Mouse (Mus musculus) embryonic facial prominence, embryonic 12.5 days (tissue): Measurements from ENCODE around the gene Tmem208. TPM values are rescaled to one million over a fixed set of nuclear protein-coding genes. Genes with fewer than 3 reads are reported as not detected.

Source experiments
- ATAC-seq: fragments of 200-750 bp; cut with Nextera tagmentation; 2 replicates; pipeline ENCODE4 v1.8.0; 2017; ENCODE audit not compliant: insufficient number of reproducible peaks, insufficient read depth, low FRiP score, low TSS enrichment
- H3K27ac ChIP-seq: fragments of 300-500 bp; sonication (generic); 2 replicates; pipeline ENCODE4 v1.5.1; 2016; ENCODE audit warnings: mild to moderate bottlenecking
- H3K27me3 ChIP-seq: fragments of 300-500 bp; sonication (generic); 2 replicates; pipeline ENCODE4 v1.6.1; 2016; ENCODE audit warnings: mild to moderate bottlenecking, moderate library complexity
- H3K36me3 ChIP-seq: fragments of 300-500 bp; sonication (generic); 2 replicates; pipeline ENCODE4 v1.6.1; 2016; ENCODE audit warnings: mild to moderate bottlenecking
- H3K4me1 ChIP-seq: fragments of 300-500 bp; sonication (generic); 2 replicates; pipeline ENCODE4 v1.6.1; 2016
- H3K4me2 ChIP-seq: fragments of 300-500 bp; sonication (generic); replicated peaks from 2 replicates; pipeline ENCODE4 v1.6.1; 2016; ENCODE audit warnings: mild to moderate bottlenecking, moderate library complexity
- H3K4me3 ChIP-seq: fragments of 300-500 bp; sonication (generic); 2 replicates; pipeline ENCODE4 v1.5.1; 2016; ENCODE audit warnings: mild to moderate bottlenecking
- H3K9ac ChIP-seq: fragments of 300-500 bp; sonication (generic); 2 replicates; pipeline ENCODE4 v1.6.1; 2016; ENCODE audit warnings: mild to moderate bottlenecking, moderate library complexity
- H3K9me3 ChIP-seq: fragments of 300-500 bp; sonication (generic); 2 replicates; pipeline ENCODE4 v1.6.1; 2016; ENCODE audit warnings: mild to moderate bottlenecking, moderate library complexity
- WGBS: fragments of 180-500 bp; shearing (Covaris S2); methylation state at CpG from one replicate; pipeline ENCODE4 v1.1.7; 2016; 5-methylcytosine and 5-hydroxymethylcytosine counted together
- polyA plus RNA-seq: library from polyadenylated mRNA; unstranded; fragments of >200 nt; fragmentation: Nextera tagmentation; extraction: Ambion mirVana; gene quantifications from 2 replicates; pipeline ENCODE4 v1.2.1, GENCODE M21; 2016

Gene Tmem208
- polyA plus RNA-seq, 1 experiment from 2014 or later = 103 TPM

GRCm38 (mm10) chr8:105332523-105332922 is 6.4 kb downstream of the Tmem208 start:
- Histone ChIP-seq H3K27me3 (no peaks in the 10 kb centered on the region), H3K9me3 (no peaks in the 10 kb centered on the region), H3K9ac (no peak overlapping the region), H3K36me3 (peaks cover 88% of the 10 kb centered on the region), H3K4me3 (no peak overlapping the region), H3K27ac (no peak overlapping the region), H3K4me1 (peaks cover under 1% of the 10 kb centered on the region; the same call in 1 of the 2 replicates), H3K4me2 (no peak overlapping the region)
- 64% methylated on average over 2 of the region's 2 CpGs for WGBS
- no peak for ATAC-seq

- no peak overlapping the region for H3K4me2 ChIP-seq
- H3K9me3 ChIP-seq = no peaks in the 10 kb centered on the region
- no peaks in the 10 kb centered on the region for H3K27me3 ChIP-seq
- H3K36me3 ChIP-seq = peaks cover 52% of the 10 kb centered on the region
- no peak for ATAC-seq
- H3K27ac ChIP-seq = no peak overlapping the region
- H3K4me3 ChIP-seq = no peak overlapping the region
- H3K9ac ChIP-seq = no peak overlapping the region
- H3K4me1 ChIP-seq = no peaks in the 10 kb centered on the region
- WGBS = 61% methylated on average over 32 of the region's 32 CpGs
Observed at GRCm38 (mm10) chr8:105336373-105337130, 10.4 kb downstream of the Tmem208 start.

DNA sequence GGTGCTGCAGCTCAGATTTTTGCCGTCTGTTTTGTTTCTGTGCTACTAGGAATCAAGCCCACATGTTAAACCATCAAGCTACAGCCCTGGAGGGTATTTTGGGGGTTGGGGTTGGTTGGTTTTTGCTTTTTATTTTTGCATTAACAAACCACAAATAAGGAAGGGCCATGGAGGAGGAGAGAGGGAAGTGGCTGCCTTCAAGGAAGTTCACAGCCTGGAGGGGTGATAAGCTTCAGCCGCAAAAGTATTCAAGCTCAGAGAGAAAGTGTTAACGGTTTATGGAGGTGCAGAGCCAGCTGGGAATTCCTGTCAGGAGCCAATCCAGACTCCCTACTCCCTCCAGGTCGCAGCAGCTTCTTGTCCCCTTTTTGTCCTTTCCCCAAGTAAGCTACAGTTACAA is 12.8 kb downstream of the Tmem208 start:
- 46% methylated on average over 4 of the region's 4 CpGs for WGBS
- Histone ChIP-seq H3K4me2 (no peak overlapping the region), H3K4me3 (no peak overlapping the region), H3K4me1 (no peaks in the 10 kb centered on the region), H3K36me3 (peaks cover 33% of the 10 kb centered on the region), H3K9ac (no peak overlapping the region), H3K27me3 (no peaks in the 10 kb centered on the region), H3K27ac (peak overlapping the region; percentile 19), H3K9me3 (no peaks in the 10 kb centered on the region)
- ATAC-seq = no peak

DNA sequence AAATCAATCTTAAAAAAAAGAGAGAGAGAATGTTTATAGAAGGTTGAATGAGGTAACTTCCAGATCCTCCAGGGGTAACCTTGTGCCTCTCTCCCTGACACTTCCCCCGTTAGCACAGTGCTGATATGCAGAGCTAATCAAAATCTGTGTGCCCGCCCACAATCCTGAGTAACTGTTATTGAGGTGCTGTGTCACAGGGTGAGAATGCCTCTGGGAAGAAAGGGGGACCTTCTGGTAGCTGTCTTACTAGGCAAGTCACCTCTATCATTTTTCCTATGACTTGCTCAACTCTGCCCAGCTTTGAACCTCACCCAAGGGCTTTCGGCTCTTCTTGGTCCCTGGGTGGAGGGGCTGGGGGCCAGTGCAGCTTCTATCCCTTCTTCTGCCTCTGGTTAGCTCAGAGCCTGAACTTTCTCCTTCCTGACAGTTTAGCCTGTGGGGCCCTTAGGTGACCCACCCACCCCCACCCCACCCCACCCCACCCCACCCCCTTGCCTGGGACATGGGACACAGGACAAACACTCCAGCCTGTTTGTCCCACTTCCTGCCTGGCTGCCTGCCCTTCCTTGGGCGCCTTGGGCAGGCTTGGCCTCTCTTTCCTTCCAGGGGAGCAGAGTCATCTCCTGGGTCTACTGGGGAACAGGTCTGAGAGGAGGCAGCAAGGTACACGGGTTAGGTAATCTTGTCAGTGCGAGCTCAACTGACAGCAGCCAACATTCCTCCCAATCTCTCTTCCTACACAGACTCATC is 13.9 kb downstream of the Tmem208 start:
- H3K27ac ChIP-seq = no peak overlapping the region
- no peak overlapping the region for H3K4me3 ChIP-seq
- 0 out of 2 replicates have a peak, but pooled peaks cover 3% of the 10 kb centered on the region for H3K4me1 ChIP-seq
- no peak overlapping the region for H3K9ac ChIP-seq
- no peak for ATAC-seq
- 80% methylated on average over 6 of the region's 6 CpGs for WGBS
- no peaks in the 10 kb centered on the region for H3K27me3 ChIP-seq
- H3K4me2 ChIP-seq = no peak overlapping the region
- no peaks in the 10 kb centered on the region for H3K9me3 ChIP-seq
- H3K36me3 ChIP-seq = peaks cover 25% of the 10 kb centered on the region

DNA sequence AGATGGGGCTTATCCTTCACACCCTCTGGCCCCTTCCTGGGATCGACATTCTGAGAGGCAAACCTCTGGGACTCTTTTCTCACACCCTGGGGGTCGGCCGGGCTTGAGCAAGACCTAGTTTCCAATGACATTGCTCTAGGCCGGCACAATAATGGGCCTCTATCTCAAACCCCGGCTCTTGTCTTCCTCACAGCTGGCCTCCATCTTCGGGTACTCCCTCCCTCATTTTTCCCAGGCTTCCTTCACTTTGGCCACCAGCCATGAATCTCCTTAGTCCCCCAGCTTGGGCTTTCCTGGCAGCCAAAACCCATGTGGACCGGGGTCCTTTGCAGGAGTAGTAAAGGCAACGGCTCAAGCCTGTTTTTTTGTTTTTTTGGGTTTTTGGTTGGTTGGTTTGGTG is 15.2 kb downstream of the Tmem208 start:
- H3K9me3 ChIP-seq = no peaks in the 10 kb centered on the region
- WGBS = 35% methylated on average over 8 of the region's 8 CpGs
- no peak overlapping the region for H3K27ac ChIP-seq
- peaks cover 16% of the 10 kb centered on the region for H3K4me1 ChIP-seq
- H3K36me3 ChIP-seq = peaks cover 13% of the 10 kb centered on the region
- no peaks in the 10 kb centered on the region for H3K27me3 ChIP-seq
- no peak overlapping the region for H3K9ac ChIP-seq
- ATAC-seq = no peak
- no peak overlapping the region for H3K4me2 ChIP-seq
- H3K4me3 ChIP-seq = no peak overlapping the region

DNA sequence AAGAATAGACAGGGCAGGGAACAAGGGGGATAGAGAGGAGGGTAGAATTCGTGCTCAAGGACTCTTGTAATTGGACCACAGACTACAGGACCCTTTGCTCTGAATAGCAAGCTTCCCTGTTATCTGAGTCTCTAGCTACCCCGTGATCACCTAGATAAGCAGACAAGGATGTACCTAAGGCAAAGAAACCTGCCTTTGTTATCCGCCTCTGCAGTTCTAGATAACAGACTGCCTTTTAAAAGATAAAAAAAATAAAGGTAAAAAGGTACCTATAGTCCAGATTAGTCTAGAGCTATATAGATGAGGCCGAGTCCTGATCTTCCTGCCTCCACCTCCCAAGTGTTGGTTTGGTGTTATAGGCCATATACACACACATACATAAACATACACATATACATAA is 16.6 kb downstream of the Tmem208 start:
- ATAC-seq = no peak
- no peak overlapping the region for H3K9ac ChIP-seq
- H3K27me3 ChIP-seq = no peaks in the 10 kb centered on the region
- H3K4me3 ChIP-seq = no peak overlapping the region
- no peak overlapping the region for H3K27ac ChIP-seq
- 79% methylated on average over 4 of the region's 4 CpGs for WGBS
- H3K9me3 ChIP-seq = no peaks in the 10 kb centered on the region
- peaks cover 22% of the 10 kb centered on the region for H3K4me1 ChIP-seq
- no peaks in the 10 kb centered on the region for H3K36me3 ChIP-seq
- no peak overlapping the region for H3K4me2 ChIP-seq

- Histone ChIP-seq H3K36me3 (no peaks in the 10 kb centered on the region), H3K27ac (no peak overlapping the region), H3K27me3 (no peaks in the 10 kb centered on the region), H3K4me1 (peaks cover 22% of the 10 kb centered on the region), H3K9ac (no peak overlapping the region), H3K9me3 (no peaks in the 10 kb centered on the region), H3K4me2 (no peak overlapping the region), H3K4me3 (no peak overlapping the region)
- no peak for ATAC-seq
- WGBS = 79% methylated on average over 6 of the region's 8 CpGs
Observed at GRCm38 (mm10) chr8:105343791-105344574, 17.8 kb downstream of the Tmem208 start.

DNA sequence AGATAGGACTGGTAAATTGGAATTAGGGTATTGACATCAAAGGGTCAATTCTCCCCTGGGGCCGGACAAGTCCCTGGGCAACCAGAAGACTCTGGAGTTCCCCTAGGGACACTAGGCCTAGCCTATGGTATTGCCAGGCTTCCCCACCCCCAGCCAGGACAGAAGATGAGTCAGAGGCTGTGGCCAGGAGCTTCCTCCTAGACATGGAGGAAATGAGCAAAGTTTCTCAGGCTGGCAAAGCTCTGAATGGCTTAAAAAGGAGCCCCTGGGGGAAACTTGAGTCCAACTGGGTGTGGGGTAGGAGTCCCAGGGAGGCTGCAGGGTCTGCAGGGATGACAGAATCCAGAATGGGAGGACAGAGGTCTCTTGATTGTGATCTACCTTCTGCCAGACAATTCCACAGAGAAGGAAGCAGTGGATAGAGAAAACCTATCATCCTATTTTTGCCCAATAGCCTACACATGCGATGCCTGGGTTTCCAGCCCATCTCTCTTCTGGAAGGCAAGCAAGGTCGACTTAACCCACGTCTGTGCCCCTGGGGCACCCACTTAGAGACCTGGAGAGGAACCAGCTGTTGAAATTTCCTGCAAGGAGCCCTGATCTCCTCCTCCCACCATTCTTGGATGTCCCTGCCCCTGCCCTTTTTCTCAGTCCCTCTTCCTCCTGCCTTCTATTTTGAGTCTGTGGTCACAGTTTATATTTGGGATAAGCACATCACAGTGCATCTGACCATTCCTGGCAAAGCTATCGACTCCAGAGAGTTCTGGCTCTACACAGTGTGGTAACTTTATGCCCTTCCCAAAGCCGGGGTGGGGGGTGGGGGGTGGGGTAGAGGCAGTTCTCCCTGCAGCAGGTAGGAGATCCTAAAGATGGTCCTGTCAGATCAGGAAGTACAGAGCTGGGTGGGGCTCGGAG is 19.2 kb downstream of the Tmem208 start:
- Histone ChIP-seq H3K9ac (no peak overlapping the region), H3K4me2 (peak overlapping the region; percentile 90; the same call in 1 of the 2 replicates), H3K4me3 (no peak overlapping the region; the same call in 1 of the 2 replicates)

GRCm38 (mm10) chr8:105346611-105347427 is 20.7 kb downstream of the Tmem208 start:
- 1% methylated on average over 34 of the region's 34 CpGs for whole genome bisulfite sequencing
- peak overlapping the region; percentile 63 for H3K9ac ChIP-seq
- peak overlapping the region; percentile 90 for H3K4me2 ChIP-seq
- H3K4me1 ChIP-seq = peaks cover 38% of the 10 kb centered on the region
- H3K27me3 ChIP-seq = no peaks in the 10 kb centered on the region
- peak; percentile 16 for ATAC-seq
- no peaks in the 10 kb centered on the region for H3K9me3 ChIP-seq
- H3K36me3 ChIP-seq = no peaks in the 10 kb centered on the region
- peak overlapping the region; percentile 75 for H3K4me3 ChIP-seq
- H3K27ac ChIP-seq = peak overlapping the region; percentile 82

More for the DNA sequence above, 19.2 kb downstream of the Tmem208 start:
- ATAC-seq = no peak
- 0 out of 2 replicates have a peak overlapping the region, but pooled peaks have one; percentile 82 for H3K27ac ChIP-seq
- H3K36me3 ChIP-seq = no peaks in the 10 kb centered on the region
- peaks cover 29% of the 10 kb centered on the region for H3K4me1 ChIP-seq
- 38% methylated on average over 7 of the region's 7 CpGs for WGBS
- no peaks in the 10 kb centered on the region for H3K9me3 ChIP-seq
- no peaks in the 10 kb centered on the region for H3K27me3 ChIP-seq

DNA sequence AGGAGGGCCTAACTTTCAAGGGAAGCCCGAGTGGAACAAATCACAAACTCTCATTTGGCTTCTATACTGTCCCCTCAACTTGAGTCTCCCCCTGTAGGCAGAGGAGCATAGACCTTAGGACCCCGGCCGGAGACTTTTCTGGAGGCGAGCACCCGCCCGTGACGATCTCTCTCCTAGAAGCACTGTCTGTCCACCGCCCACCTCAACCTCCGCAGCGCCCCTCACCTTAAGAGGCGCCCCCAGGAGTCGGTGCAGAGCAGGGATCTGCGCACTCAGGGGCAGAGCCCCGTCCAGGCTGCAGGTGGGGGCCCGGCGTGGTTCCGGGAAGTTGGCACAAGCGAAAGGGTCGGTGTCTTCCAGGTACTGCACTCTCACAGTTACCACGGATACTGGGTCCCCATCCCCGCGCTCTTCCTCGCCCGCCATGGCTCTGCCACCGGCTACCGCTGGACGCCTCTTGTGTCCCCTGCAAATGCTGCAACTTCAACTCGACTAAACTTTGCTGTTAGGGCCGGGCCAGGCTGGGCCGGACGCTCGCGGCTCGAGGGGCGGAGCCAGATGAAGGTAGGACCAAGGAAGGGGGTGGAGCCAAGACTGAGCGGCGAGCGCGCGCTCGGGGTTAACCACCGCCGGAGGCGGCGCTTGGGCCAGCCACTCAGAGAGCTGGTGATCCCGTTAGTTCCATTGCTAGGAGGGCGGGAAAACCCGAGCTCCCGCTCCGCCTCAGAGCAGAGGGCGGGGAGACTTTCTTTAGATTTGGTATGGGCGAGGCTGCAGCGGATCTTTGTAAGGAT is 21.5 kb downstream of the Tmem208 start, which contains the start of gene Fhod1:
Fhod1 (minus strand) TSS at position 526 of the 794 bp plus-strand sequence.
- Histone ChIP-seq H3K4me2 (peak within 1 kb of the TSS; percentile 90), H3K27me3 (no peaks in the 10 kb centered on the region), H3K9me3 (no peaks in the 10 kb centered on the region), H3K4me3 (peak within 1 kb of the TSS; percentile 75), H3K36me3 (no peaks in the 10 kb centered on the region), H3K27ac (peak within 1 kb of the TSS; percentile 82), H3K9ac (peak within 1 kb of the TSS; percentile 78), H3K4me1 (peaks cover 38% of the 10 kb centered on the region)
- ATAC-seq = peak; percentile 78
- under 1% methylated on average over 53 of the region's 53 CpGs for WGBS
